Mouse (Mus musculus): ENCODE data around the gene Zfp91.

The Zfp91 gene

DNA sequence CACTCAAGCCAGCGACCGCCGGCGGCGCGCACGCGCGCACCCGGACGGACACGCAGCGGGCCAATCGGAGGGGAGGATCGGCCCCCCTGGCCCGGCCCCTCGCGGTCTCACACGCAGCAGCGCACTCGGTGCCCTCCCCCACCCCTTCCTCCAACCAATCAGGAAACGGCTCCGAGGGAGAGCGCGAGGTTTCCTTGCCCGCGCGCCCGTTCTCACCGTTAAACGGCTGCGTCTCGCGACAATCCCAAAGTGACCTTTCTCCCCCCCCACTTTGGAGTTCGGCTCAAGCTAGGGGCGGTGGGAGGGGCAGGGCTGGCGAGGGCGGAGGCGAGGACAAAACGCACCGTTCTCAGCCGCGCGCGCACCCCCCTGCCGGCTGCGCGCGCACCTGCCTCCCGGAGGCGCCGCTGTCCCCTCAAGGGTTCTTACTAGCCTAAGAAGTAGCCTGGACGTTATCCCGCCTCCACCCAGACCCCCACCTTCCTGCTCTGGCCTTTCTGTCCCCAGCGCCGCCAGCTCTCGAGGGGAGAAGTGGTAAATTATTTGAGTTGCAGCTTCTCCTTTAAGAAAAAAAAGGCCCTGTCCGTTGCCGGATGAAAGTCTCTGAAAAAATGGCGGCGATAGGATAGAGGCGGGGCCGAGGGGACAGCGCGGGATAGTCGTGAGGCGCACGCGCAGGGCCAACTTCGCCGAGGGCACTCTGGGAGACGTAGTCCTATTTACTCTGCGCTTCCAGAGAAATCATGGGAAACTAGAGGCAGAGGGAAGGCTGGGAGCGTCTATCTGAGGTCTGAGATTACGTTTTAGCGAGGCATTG, at the start of gene Zfp91, which contains the start of gene Lpxn:
TSS of gene Zfp91 (minus strand) at position 616 of the 817 bp plus-strand sequence.
TSS of gene Lpxn (plus strand) at position 683 of the 817 bp plus-strand sequence.
- peak; percentile 97 for DNase-seq (ENCODE audit: low read depth)

DNA sequence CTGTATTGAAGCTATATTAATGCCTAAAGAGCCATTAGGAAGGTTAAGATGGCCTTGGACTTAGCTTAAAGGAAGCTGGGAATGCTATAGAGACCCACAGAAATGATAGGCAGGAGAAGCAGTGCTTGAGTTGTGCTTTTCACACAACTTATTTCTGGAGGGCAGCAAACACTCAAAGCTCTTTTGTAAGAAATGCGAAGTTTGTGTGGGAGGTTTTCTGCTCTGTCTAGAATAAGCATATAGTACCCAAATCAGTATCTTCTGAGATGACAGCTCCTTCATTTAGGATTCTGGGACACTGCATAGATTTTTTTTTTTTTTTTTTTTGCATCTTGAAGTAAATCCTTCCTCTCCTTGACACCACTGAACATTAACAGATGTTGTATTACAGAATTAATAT, 42.6 kb upstream of the Zfp91 start:
- DNase-seq (ENCODE audit: low read depth) = no peak

DNA sequence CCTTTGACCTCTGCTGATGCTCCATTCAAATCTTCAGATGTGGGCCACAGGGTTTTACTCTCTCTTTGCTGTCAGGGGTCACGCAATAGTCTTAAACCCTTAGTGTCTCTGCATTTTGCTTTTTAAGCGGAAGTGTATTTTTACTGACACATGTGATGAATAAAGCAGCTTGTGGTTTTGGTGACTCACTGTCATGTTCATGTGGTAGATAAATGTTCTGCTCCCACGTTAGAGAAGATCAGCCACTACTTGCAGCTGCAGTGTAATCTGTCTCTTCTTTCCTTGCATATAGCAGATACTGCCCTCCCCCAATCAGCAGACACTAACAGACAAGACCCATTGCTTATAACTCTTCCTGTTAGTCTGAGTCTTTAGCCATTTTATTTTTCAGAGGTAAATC, 37.7 kb upstream of the Zfp91 start:
- DNase-seq (ENCODE audit: low read depth) = peak; percentile 81

DNA sequence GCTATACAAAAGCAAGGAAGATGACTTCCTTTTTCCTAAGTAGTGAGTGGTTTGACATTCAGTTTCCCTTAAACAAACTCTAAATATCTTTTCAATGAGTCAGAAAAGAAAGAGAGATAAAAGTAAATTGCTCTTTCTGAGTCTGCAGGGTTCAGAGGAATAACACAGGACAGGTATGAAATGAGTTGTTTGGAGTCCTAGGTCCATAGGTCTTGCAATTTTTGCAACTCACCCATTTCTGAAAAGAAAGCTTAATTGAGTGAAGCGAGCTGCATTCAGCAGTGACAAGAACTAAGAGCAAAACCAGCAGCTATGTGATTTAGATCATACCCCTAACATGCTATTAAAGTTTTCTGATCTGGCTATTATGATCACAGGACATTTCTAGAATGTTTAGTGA, 35.6 kb upstream of the Zfp91 start:
- DNase-seq (ENCODE audit: low read depth) = no peak

- no peak for DNase-seq (ENCODE audit: low read depth)
Observed at GRCm38 (mm10) chr19:12830823-12831430, 35.0 kb upstream of the Zfp91 start.

DNA sequence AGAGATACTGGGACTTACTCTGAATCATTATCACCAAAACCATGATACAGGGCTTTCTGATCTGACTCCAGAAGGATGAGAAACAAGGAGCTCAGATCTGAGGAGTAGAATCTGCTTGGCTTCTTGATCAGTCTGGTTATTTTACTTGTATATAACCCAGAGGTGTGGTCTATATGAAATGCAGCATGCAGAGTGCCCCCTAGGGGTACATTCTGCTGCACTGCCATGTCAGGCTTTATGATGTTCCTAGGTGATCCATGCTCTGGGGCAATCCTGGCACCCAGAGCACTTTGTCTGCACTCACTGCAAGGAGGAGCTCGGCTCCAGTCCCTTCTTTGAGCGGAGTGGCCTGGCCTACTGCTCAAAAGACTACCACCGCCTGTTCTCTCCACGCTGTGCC, 28.6 kb upstream of the Zfp91 start:
- peak; percentile 36 for DNase-seq (ENCODE audit: low read depth)

- DNase-seq (ENCODE audit: low read depth) = peak; percentile 79
Observed at GRCm38 (mm10) chr19:12820383-12820782, 24.5 kb upstream of the Zfp91 start.

DNA sequence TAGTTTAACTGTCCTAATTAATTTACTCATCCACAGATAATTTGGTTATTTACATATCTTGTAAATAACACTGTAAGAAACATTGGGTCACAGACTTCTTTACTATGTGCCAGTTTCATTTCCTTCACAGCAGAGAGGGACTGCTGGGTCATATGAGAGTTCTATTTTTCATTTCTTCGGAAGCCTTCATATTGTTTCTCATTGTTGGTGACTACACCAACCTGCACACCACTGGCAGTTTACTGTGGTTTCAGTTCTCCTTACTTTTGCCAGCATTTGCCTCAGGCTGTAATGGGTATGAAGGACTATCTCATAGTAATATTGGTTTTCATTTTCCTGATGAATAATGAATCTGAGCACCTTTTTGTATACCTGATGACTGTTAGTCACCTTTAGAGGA, 22.6 kb upstream of the Zfp91 start:
- DNase-seq (ENCODE audit: low read depth) = no peak

- no peak for DNase-seq (ENCODE audit: low read depth)
Observed at GRCm38 (mm10) chr19:12813883-12814282, 18.0 kb upstream of the Zfp91 start.

DNA sequence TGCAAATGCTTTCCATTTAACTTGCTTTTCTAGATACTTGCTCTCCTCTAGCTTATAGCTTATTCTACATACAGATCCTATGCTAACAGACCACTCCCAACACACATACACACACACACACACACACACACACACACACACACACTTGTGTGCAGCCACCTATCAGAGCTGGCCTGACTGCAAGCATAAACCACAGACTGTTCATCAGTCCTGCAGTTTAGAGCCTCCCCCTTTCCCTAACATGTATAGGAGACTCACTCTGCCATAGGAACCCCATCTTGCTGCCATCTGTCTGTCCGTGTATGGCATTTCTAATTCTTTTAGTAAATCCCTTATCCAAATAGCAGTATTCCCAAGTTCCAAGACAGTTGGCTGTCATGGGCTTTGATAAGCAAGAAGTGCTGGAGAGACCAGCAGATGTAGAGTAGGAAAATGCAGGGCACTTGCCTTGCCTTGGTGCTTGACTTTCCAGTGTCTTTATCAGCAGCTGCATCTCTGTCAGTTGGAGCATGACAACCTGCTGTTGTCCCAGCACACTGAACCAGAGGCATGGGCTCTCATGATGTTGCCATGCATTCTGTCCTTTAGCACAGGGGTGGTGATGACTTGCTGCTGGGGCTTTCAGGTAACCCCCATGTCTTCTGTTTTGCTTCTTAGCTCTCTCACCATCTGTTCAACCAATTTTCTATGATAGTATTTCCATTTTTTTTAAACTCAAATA, 16.9 kb upstream of the Zfp91 start:
- no peak for DNase-seq (ENCODE audit: low read depth)

GRCm38 (mm10) chr19:12806214-12806613, 10.3 kb upstream of the Zfp91 start:
- peak; percentile 60 for DNase-seq (ENCODE audit: low read depth)

- DNase-seq (ENCODE audit: low read depth) = no peak
Observed at GRCm38 (mm10) chr19:12805730-12806129, 9.8 kb upstream of the Zfp91 start.

DNA sequence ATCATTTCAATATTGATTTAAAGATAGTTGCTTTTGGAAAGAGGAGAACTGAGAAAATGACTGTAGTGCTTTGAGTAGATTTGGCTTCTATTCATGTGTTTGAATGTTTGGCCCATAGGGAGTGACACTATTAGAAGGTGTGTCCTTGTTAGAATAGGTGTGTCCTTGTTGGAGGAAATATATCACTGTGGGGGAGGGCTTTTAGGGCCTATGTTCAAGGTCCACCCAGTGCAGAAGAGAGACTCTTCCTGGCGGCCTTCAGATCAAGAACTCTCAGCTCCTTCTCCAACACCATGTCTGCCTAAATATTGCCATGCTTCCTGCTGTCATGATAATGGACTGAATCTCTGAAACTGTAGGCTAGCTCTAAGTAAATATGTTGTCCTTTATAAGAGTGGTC, 8.3 kb upstream of the Zfp91 start:
- no peak for DNase-seq (ENCODE audit: low read depth)

GRCm38 (mm10) chr19:12802830-12803229, 6.9 kb upstream of the Zfp91 start:
- DNase-seq (ENCODE audit: low read depth) = no peak

GRCm38 (mm10) chr19:12801046-12801445, 5.1 kb upstream of the Zfp91 start:
- no peak for DNase-seq (ENCODE audit: low read depth)

GRCm38 (mm10) chr19:12800621-12801020, 4.7 kb upstream of the Zfp91 start:
- no peak for DNase-seq (ENCODE audit: low read depth)

DNA sequence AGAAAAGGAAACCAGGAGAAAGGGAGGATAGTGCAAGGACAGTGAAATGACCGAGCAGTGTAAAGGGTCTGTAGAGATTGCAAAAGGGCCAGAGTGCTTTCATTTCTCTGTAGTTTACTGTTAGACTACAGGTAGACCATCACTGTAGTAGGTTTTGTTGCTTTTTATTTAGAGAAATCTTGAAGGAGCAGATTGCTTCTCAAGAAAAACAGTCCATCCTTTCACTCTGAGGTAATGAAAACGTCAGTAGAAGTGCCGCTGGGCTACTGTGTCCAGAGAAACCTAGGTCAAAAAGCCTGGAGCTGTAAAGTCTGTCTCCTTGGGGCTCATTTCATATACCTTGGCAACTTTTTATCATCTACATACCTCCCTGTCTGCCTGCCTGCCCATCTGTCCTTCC, 3.2 kb upstream of the Zfp91 start:
- DNase-seq (ENCODE audit: low read depth) = peak; percentile 15

DNA sequence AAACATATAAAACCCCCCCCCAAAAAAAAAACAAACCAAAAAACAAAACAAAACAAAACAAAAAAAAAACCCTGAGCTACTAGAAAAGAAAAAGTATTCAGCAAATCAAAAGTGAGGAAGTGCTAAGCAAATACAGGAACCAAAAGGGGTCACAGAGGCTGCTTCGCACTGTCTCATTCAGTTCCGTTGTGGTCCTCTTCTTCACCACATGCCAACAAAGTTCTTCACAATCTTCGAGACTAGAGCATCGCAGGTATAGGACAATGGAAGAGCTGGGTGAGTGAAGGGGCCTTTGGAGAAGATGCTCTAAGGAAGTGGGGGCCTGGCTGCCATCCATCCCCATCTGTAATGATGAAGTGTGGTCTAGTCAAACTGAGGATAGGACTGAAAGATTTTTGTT, 2.5 kb upstream of the Zfp91 start:
- DNase-seq (ENCODE audit: low read depth) = peak; percentile 66

DNA sequence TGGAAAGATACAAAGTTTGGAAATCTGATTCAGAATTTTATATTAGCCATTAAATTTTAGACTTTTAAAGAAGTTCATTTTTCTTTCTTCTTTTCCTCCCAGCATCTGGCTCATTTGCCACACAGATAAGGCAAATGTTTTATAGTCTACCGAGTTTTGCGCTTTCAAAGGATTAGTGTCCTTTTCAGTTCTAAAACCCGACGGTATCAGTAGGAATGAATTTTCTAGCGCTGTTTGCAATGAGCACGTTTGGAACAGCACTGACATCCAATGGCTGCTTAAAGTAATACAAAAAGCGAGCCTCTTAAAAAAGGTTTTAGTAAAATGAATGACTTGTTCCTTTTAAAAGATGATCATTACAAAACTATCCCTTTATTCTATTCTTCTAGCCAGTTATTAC, 1.1 kb upstream of the Zfp91 start:
- DNase-seq (ENCODE audit: low read depth) = peak; percentile 70

DNA sequence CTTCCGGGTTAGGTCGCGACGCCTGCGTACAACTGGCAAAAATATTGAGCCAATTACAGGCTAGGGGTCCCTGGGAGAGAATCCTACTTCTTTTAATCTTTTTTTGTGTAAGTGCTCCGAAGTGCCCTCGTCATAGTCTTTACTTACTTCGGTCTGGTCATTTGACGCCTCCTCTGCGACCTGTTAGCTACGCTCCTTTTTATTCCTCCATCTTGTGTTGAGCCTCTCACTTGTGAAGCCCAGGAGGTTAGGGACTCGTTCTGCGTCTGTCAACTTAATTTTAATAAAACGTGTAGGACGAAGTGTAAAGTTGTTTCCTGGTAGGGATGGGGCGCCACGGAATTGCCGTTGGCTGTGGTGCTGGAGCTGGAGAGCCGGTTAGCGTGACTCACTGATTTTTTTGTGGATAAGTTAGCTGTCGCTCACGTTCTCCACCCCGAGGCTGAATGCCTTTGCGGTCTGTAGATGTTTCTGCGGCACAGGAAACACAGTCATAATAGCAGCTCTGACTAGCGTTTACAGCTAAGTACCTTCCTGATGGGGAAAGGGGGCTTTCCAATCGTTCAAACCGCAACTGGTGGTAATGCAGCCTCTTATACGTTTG, 504 bp upstream of the Zfp91 start:
- peak; percentile 94 for DNase-seq (ENCODE audit: low read depth)

DNA sequence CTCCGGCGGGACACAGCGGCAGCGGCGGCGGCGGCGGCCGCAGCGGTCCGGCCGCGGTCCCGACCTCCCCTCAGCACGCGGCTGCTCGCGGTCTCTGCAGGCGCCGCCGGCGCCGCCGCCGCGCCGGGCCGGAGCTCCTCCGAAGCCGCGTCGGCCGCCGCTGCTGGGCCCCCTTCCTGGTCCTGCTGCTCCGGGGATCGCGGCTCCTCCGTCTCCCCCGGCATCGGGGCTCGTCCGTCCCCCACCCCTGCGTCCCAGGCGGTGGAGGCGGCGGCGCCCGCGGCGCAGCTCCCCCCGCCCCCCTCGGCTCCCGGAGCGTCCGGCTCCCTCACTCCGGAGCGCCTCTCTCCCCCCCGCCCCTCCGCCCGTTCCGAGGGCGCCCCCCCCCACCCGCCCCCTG, 816 bp downstream of the Zfp91 start:
- no peak for DNase-seq (ENCODE audit: low read depth)

Data from naive thymus-derived CD4-positive, alpha-beta T cell, adult 2 months (primary cell).